Mouse (Mus musculus) erythroblast, embryonic 14.5 days (primary cell): ENCODE results near the gene Slc11a2. TPM values are rescaled to one million over a fixed set of nuclear protein-coding genes. Genes with fewer than 3 reads are reported as not detected.

Source experiments
- H3K27me3 ChIP-seq: 2 replicates; pipeline ENCODE4 v1.6.1; 2012; ENCODE audit warnings: inconsistent platforms; ENCODE audit not compliant: control insufficient read depth
- H3K36me3 ChIP-seq: 2 replicates; pipeline ENCODE4 v1.6.1; 2012; ENCODE audit warnings: mild to moderate bottlenecking, inconsistent platforms; ENCODE audit not compliant: control insufficient read depth
- H3K4me1 ChIP-seq: 2 replicates; pipeline ENCODE4 v1.6.1; 2012; ENCODE audit warnings: inconsistent platforms; ENCODE audit not compliant: control insufficient read depth
- H3K4me3 ChIP-seq: replicated peaks from 2 replicates; pipeline ENCODE3; 2012; ENCODE audit warnings: moderate library complexity, mild to moderate bottlenecking, inconsistent platforms
- H3K9me3 ChIP-seq: 2 replicates; pipeline ENCODE4 v1.6.1; 2012; ENCODE audit warnings: low read length, inconsistent platforms, mixed read lengths; ENCODE audit not compliant: control insufficient read depth
- GATA1 ChIP-seq: IDR thresholded peaks from 2 replicates; pipeline ENCODE4 v1.6.1; 2012; ENCODE audit warnings: low read length, inconsistent platforms, mixed read lengths
- TAL1 ChIP-seq: IDR thresholded peaks from 3 replicates; pipeline ENCODE4 v1.6.1; 2012; ENCODE audit warnings: low read length, inconsistent platforms, mixed read lengths
- polyA plus RNA-seq: library from polyadenylated mRNA; stranded (reverse); fragments of >175 nt; gene quantifications from 2 replicates; pipeline ENCODE4 v1.2.3, GENCODE M21; 2012

Gene Slc11a2
- polyA plus RNA-seq, 1 experiment: 1.8 TPM

DNA sequence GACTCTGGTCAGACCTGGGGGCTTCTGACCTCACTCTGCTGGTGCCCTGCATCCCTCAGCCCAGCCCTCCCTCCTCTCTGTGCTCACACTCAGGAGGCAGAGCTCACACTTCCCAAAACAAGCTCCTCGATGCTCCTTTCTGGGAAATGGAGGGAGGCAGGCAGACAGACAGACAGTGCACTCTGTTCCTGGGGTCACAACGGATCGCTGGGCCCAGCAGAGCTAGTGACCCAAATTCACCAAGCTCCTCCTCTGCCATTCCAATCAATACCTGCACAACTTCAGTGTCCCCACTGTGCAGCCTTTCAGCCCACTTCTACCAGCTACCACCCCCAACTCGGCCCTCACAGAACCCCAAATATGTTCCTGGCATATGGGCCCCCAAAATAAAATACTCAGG lies 23.1 kb downstream of the Slc11a2 start:
- Histone ChIP-seq H3K27me3 (no peaks in the 10 kb centered on the region), H3K4me3 (no peak overlapping the region), H3K4me1 (peaks cover 57% of the 10 kb centered on the region), H3K36me3 (peaks cover 100% of the 10 kb centered on the region), H3K9me3 (peaks cover 6% of the 10 kb centered on the region; the same call in 1 of the 2 replicates)
- TF ChIP-seq GATA1: no peak
- TF ChIP-seq TAL1: no peak

DNA sequence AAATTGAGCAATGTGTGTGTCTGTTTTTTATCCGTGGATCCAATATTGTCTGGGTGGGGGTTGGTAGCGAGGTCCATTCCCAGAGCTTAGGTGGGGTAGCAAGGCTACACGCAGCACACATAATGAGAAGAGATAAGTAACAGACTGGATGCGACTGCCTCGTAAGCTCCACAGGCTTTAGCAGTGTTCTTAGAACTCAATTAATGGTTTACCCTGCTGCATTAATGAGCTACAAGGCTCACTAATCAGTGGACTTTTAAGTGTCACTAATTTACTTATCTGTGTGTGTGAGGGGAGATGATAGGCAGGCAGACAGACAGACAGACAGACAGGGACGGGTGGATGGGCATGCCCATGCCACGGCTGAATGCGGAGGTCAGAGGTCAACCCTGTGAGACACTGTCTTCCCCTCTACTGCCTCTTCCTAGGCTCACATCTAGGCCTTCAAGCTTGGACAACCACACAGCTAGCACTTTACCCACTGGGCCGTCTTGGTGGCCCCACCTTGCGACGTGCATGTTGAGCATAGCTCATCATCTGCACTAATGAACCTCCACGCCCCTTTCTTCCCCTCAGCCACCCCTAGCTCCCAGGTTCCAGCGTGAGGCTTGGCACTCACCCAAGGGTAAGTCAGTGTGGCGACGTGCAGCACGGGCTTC lies 24.2 kb downstream of the Slc11a2 start:
- TF ChIP-seq TAL1: no peak
- TF ChIP-seq GATA1: no peak
- H3K9me3 ChIP-seq: peaks cover 9% of the 10 kb centered on the region
- no peaks in the 10 kb centered on the region for H3K27me3 ChIP-seq
- H3K4me3 ChIP-seq: no peak overlapping the region
- peaks cover 100% of the 10 kb centered on the region for H3K36me3 ChIP-seq
- peaks cover 56% of the 10 kb centered on the region for H3K4me1 ChIP-seq

DNA sequence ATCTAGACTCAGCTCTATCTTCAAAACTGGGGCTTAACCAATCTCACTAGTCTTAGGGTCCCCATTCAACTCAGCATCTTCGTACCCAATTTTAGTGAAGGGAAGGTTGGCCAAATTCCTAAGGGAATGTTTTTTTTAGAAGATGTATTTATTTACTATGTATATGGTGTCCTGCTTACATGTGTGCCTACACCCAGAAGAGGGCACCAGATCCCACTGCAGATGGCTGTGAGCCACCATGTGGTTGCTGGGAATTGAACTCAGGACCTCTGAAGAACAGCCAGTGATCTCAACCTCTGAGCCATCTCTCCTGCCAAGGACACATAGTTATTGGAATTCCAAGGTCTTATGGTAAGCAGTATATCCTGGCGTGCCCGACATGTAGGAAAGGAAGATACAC lies 29.3 kb downstream of the Slc11a2 start:
- H3K27me3 ChIP-seq: no peaks in the 10 kb centered on the region
- peaks cover 60% of the 10 kb centered on the region for H3K4me1 ChIP-seq
- peaks cover 100% of the 10 kb centered on the region for H3K36me3 ChIP-seq
- no peak overlapping the region for H3K4me3 ChIP-seq
- TF ChIP-seq GATA1: no peak
- TF ChIP-seq TAL1: no peak
- H3K9me3 ChIP-seq: peaks cover 9% of the 10 kb centered on the region

DNA sequence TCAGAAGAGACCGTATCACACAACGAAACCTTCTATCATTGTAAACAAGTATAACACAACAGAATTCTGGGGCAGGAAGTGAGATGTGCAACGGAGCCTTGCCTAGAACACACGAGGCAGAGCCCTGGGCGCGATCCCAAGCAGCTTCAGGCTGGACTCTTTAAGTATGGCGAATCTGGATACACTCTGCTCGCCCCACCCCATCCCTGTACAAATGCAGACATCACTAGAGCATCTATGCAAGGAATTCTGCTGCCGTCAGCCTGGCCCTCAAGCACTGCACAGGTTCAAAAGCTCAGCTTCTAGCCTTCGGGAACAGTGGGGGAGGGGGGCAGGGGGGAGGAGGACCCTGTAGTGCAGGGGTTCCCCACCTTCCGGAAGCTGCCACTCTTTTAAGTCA lies 31.9 kb downstream of the Slc11a2 start:
- Histone ChIP-seq H3K4me1 (peaks cover 74% of the 10 kb centered on the region), H3K4me3 (no peak overlapping the region), H3K36me3 (peaks cover 99% of the 10 kb centered on the region), H3K27me3 (no peaks in the 10 kb centered on the region), H3K9me3 (peaks cover 7% of the 10 kb centered on the region)
- no peak for TF ChIP-seq TAL1
- TF ChIP-seq GATA1: no peak

DNA sequence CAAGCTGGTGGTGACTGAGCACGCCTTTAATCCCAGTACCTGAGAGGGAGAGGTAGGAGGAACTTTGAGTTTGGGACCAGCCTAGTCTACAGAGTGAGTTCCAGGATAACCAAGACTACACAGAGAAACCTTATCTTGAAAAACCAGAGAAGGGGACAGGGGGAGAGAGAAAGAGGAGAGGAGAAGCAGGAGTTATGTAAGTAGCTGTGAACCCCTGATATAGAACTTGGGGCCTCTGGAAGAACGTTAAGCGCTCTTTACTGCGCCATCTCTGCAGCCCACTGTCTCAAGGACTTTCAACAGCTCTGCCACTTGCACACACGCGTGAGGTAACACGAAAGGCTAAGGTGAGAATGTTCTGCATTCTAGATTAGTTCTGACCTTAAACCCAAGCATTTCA lies 33.3 kb downstream of the Slc11a2 start:
- H3K4me1 ChIP-seq: peaks cover 69% of the 10 kb centered on the region
- H3K36me3 ChIP-seq: peaks cover 95% of the 10 kb centered on the region

DNA sequence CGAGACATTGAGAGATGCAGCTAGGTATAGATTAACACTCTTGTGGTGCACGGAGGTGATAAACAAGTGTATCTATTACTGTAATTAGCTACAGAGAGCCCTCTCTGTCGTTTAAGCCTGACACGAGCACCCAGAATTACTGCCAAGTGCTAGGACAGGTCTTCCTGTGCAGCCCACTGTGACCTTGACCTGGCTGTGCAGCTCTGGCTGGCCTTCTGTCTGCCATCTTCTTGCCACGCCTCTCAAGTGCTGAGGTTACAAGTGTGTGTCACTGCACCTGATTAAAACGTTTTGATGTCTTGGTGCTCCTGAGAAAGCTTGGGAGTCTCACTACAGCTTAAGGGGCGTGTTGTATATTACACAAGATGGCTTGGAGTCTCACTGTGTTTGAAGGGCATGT lies 33.8 kb downstream of the Slc11a2 start:
- H3K27me3 ChIP-seq: no peaks in the 10 kb centered on the region
- peaks cover 92% of the 10 kb centered on the region for H3K36me3 ChIP-seq
- H3K4me3 ChIP-seq: no peak overlapping the region
- TF ChIP-seq TAL1 (no peak), GATA1 (no peak)
- peaks cover under 1% of the 10 kb centered on the region; the same call in 1 of the 2 replicates for H3K9me3 ChIP-seq
- H3K4me1 ChIP-seq: peaks cover 67% of the 10 kb centered on the region

More for the DNA sequence above, 33.3 kb downstream of the Slc11a2 start:
- Histone ChIP-seq H3K27me3 (no peaks in the 10 kb centered on the region), H3K4me3 (peak overlapping the region; percentile 37), H3K9me3 (peaks cover 3% of the 10 kb centered on the region)
- peak; percentile 60 for TF ChIP-seq TAL1
- no peak; the same call in 1 of the 2 replicates for TF ChIP-seq GATA1

DNA sequence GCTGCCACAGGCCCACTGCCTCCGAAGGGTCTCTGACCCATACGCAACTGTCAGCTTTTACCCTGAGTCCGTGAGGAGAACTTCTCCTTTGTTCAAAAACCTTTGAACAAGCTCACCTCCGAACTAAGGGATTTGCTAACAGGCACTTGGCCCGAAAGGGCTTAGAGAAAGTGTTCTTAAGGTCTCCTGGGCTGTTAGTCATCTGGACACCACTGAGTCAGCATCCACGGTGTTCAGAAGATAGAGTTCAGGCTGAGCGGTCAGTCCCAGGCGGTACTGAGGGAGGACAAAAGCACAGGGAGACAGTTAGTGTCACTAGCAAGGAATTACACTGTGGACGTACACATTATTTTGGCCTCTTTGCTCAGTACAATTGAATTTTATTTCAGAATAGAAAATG lies 36.0 kb downstream of the Slc11a2 start:
- Histone ChIP-seq H3K36me3 (peaks cover 71% of the 10 kb centered on the region), H3K9me3 (no peaks in the 10 kb centered on the region), H3K27me3 (no peaks in the 10 kb centered on the region), H3K4me1 (peaks cover 54% of the 10 kb centered on the region), H3K4me3 (no peak overlapping the region)
- TF ChIP-seq TAL1: no peak
- no peak for TF ChIP-seq GATA1

DNA sequence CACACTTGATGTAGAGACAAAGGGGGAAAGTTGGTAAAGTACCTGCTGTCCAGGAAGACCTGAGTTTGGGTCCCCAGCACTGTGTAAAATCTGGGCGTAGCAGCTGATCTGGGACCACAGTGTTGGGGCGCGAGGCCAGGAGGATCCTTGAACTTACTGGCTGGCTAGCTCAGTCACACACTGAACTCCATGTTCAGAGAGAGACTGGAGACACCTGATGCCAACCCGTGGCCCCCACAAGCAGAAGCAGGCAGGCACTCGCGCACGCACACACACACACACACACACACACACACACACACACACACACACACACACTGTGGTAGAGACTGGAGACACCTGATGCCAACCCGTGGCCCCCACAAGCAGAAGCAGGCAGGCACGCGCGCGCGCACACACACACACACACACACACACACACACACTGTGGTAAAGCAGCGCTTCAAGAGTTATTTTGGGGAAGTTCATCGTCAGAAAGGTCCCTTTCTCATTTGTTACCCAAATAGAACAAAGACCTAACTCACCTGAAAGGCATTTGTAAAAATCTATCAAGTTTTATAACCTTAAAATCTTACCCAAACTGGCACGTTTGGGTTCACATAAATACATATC lies 36.5 kb downstream of the Slc11a2 start:
- H3K9me3 ChIP-seq: no peaks in the 10 kb centered on the region
- no peaks in the 10 kb centered on the region for H3K27me3 ChIP-seq
- TF ChIP-seq GATA1: no peak
- TF ChIP-seq TAL1: no peak
- H3K4me1 ChIP-seq: peaks cover 49% of the 10 kb centered on the region
- no peak overlapping the region for H3K4me3 ChIP-seq
- peaks cover 65% of the 10 kb centered on the region for H3K36me3 ChIP-seq

DNA sequence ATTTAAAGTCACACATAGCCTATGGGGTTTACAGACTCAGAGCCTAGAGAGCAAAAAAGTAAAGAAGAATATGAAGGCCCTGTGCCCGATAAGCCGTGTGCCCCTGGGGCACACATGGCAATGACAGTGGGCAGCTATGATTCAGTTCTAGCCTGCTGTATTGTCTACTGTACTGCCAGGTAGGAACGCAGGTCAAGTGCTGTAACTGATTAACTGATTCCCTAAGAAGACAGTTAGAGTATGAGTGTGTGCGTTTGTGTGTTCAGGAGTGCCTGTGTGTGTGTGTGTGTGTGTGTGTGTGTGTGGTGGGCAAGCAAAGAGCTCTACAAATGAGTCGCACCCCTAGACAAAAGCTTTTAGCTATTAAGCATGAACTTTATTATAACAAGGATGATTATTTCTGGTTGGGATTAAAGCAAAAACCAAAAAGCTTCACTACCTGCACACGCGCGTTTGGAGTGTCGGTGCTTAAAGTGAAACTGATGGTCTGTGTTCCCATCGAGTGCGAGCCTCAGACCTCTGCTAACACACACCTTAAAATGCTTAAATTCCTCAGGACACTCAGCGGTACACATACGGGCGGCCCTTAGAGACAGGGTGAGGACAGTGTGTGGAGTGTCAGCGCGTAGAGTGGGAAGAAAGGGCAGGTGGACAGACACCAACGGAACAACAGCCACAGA lies 37.2 kb downstream of the Slc11a2 start:
- Histone ChIP-seq H3K27me3 (no peaks in the 10 kb centered on the region), H3K36me3 (peaks cover 59% of the 10 kb centered on the region), H3K9me3 (no peaks in the 10 kb centered on the region), H3K4me3 (no peak overlapping the region), H3K4me1 (peaks cover 45% of the 10 kb centered on the region)
- TF ChIP-seq TAL1: no peak
- no peak for TF ChIP-seq GATA1
